ENCODE assay signal across 9 mouse cellular contexts in the genomic region with DNA sequence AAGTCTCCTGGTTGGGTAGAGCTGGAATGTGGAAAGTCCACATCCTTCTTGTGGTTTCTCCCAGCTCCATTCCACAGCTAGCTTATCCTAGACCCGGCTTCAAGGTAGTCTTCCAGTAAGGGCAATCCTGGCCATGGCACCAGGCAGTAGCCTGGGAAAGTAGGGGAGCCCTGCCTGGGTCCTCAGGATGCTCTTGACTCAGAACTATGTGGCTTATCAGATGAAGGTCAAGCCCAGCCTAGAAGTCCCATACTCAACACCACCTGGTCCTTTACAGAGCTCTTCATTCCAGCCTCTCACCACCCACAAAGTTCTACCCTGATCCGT. TPM values are rescaled to one million over a fixed set of nuclear protein-coding genes. Genes with fewer than 3 reads are reported as not detected.
A peak's percentile ranks its signal among the peaks of the same experiment; 100 is the strongest.
DNase-seq lines count a peak whose midpoint lies in the region; ATAC-seq lines count a peak whose summit lies in the region.
"Had no signal": no experiment of that assay in that cellular context is flagged by ENCODE, and none has a peak within 500 bp of the region (broad histone marks: within the 10 kb centered on the region; RNA-seq: fewer than 3 reads in every experiment).

No protein-coding gene starts in this region.

- no peaks in the 10 kb centered on the region; the same call in 1 of the 2 replicates for H3K27me3 ChIP-seq in neural tube, embryonic 12.5 days (replicated peaks)
- peaks cover 17% of the 10 kb centered on the region for H3K27me3 ChIP-seq in limb, embryonic 13.5 days
- no peaks in the 10 kb centered on the region for H3K27me3 ChIP-seq in stomach, embryonic 16.5 days (ENCODE audit: control insufficient read depth, insufficient read depth, low read length)

- intact Hi-C loops in left cerebral cortex, postnatal 10 days (cut with DNase I): no loop called here

- H3K4me1 ChIP-seq in neural tube, embryonic 12.5 days: peaks cover 9% of the 10 kb centered on the region; the same call in 1 of the 2 replicates
- H3K4me1 ChIP-seq in limb, embryonic 13.5 days: peaks cover 12% of the 10 kb centered on the region
- peaks cover 13% of the 10 kb centered on the region for H3K4me1 ChIP-seq in stomach, embryonic 16.5 days (ENCODE audit: control insufficient read depth, insufficient read depth, low read length)

- H3K4me3 ChIP-seq in neural tube, embryonic 12.5 days: peak overlapping the region; percentile 60; the same call in 1 of the 2 replicates
- H3K4me3 ChIP-seq in limb, embryonic 13.5 days: peak overlapping the region; percentile 68
- H3K4me3 ChIP-seq in stomach, embryonic 16.5 days (replicated peaks; ENCODE audit: low read length): peak overlapping the region; percentile 69

- H3K9me3 ChIP-seq in neural tube, embryonic 12.5 days: no peaks in the 10 kb centered on the region
- no peaks in the 10 kb centered on the region for H3K9me3 ChIP-seq in limb, embryonic 13.5 days
- no peaks in the 10 kb centered on the region for H3K9me3 ChIP-seq in stomach, embryonic 16.5 days (replicated peaks; ENCODE audit: control insufficient read depth, low read length)

- 36% methylated on average over 2 of the region's 2 CpGs for WGBS in neural tube, embryonic 12.5 days
- 25% methylated on average over 2 of the region's 2 CpGs for WGBS in limb, embryonic 13.5 days
- 26% methylated on average over 2 of the region's 2 CpGs for WGBS in stomach, embryonic 16.5 days

- H3K27ac ChIP-seq in neural tube, embryonic 12.5 days: no peak overlapping the region
- no peak overlapping the region for H3K27ac ChIP-seq in limb, embryonic 13.5 days
- peak overlapping the region; percentile 30; the same call in 1 of the 2 replicates for H3K27ac ChIP-seq in stomach, embryonic 16.5 days (ENCODE audit: low read length)

- H3K36me3 ChIP-seq in neural tube, embryonic 12.5 days: no peaks in the 10 kb centered on the region
- no peaks in the 10 kb centered on the region for H3K36me3 ChIP-seq in limb, embryonic 13.5 days
- no peaks in the 10 kb centered on the region for H3K36me3 ChIP-seq in stomach, embryonic 16.5 days (ENCODE audit: control insufficient read depth, insufficient read depth, low read length)

- DNase-seq in CD4-positive, CD25-positive, alpha-beta regulatory T cell, adult 2 months (ENCODE audit: low read depth, low spot score): peak; percentile 18
- no peak for DNase-seq in neural tube, embryonic 10.5 days (ENCODE audit: extremely low spot score, low spot score)
- no peak for DNase-seq in left cerebral cortex, postnatal 10 days (ENCODE audit: extremely low spot score in 1 of 2, low spot score in 2 of 2)
- DNase-seq in urinary bladder, adult 18-20 months (ENCODE audit: low spot score in 2 of 2): no peak
- DNase-seq: gastrocnemius, postnatal 36 days had no signal

- no peak overlapping the region for H3K9ac ChIP-seq in neural tube, embryonic 12.5 days
- H3K9ac ChIP-seq in limb, embryonic 13.5 days: no peak overlapping the region
- H3K9ac ChIP-seq in stomach, embryonic 16.5 days (ENCODE audit: low read length): no peak overlapping the region

- H3K4me2 ChIP-seq in neural tube, embryonic 12.5 days (replicated peaks): peak overlapping the region; percentile 99
- H3K4me2 ChIP-seq in limb, embryonic 13.5 days (replicated peaks): peak overlapping the region; percentile 96
- H3K4me2 ChIP-seq in stomach, embryonic 16.5 days (ENCODE audit: low read depth, low read length): peak overlapping the region; percentile 92

- ATAC-seq in CD4-positive, CD25-positive, alpha-beta regulatory T cell, adult 4 months: no peak
- ATAC-seq in neural tube, embryonic 12.5 days (ENCODE audit: low FRiP score, low read depth): no peak
- no peak for ATAC-seq in limb, embryonic 13.5 days (ENCODE audit: low FRiP score, low read depth)
- ATAC-seq in stomach, embryonic 16.5 days (ENCODE audit: insufficient read depth, low FRiP score): no peak

RNA-seq across cellular contexts. Expression of a gene that starts 1.0 kb away (rescaled TPM):
- 10 to 100 TPM; 51.9 to 73.2 TPM for polyA plus RNA-seq in CD4-positive, CD25-positive, alpha-beta regulatory T cell, adult 4 months (2017; shearing (Covaris generic))
- polyA plus RNA-seq in neural tube, embryonic 12.5 days (2016; fragmentation: Nextera tagmentation; extraction: Ambion mirVana): 20.0 and 21.0 TPM in 2 replicates
- polyA plus RNA-seq in limb, embryonic 13.5 days (2015; fragmentation: Nextera tagmentation; extraction: Ambion mirVana): 16.2 and 17.1 TPM in 2 replicates
- polyA plus RNA-seq in stomach, embryonic 16.5 days (2015; fragmentation: Nextera tagmentation; extraction: Ambion mirVana): 20.7 and 21.4 TPM in 2 replicates
- total RNA-seq in left cerebral cortex, postnatal 10 days (2021): 10 to 100 TPM; 14.9 to 15.1 TPM
